Mouse (Mus musculus) lung, embryonic 16.5 days (tissue): ENCODE results near the gene Map10. TPM values are rescaled to one million over a fixed set of nuclear protein-coding genes. Genes with fewer than 3 reads are reported as not detected.

Experiments used
- ATAC-seq: fragments of 200-750 bp; cut with Nextera tagmentation; 2 replicates; pipeline ENCODE4 v1.8.0; 2017; ENCODE audit warnings: low read depth, mild to moderate bottlenecking, moderate library complexity
- H3K27ac ChIP-seq: fragments of 300-500 bp; sonication (generic); 2 replicates; pipeline ENCODE4 v1.5.1; 2014; ENCODE audit warnings: mild to moderate bottlenecking, control low read depth, low read length
- H3K27me3 ChIP-seq: fragments of 300-500 bp; sonication (generic); 2 replicates; pipeline ENCODE4 v1.6.1; 2014; ENCODE audit warnings: low read depth, low read length, mixed read lengths; ENCODE audit not compliant: control insufficient read depth, insufficient read depth
- H3K36me3 ChIP-seq: fragments of 300-500 bp; sonication (generic); 2 replicates; pipeline ENCODE4 v1.6.1; 2014; ENCODE audit warnings: low read length; ENCODE audit not compliant: control insufficient read depth, insufficient read depth
- H3K4me1 ChIP-seq: fragments of 300-500 bp; sonication (generic); replicated peaks from 2 replicates; pipeline ENCODE4 v1.6.1; 2014; ENCODE audit warnings: low read length, mixed read lengths; ENCODE audit not compliant: control insufficient read depth, insufficient read depth
- H3K4me2 ChIP-seq: fragments of 300-500 bp; sonication (generic); 2 replicates; pipeline ENCODE4 v1.6.1; 2014; ENCODE audit warnings: low read depth, low read length, control low read depth
- H3K4me3 ChIP-seq: fragments of 300-500 bp; sonication (generic); 2 replicates; pipeline ENCODE4 v1.5.1; 2014; ENCODE audit warnings: mild to moderate bottlenecking, low read length, control low read depth
- H3K9ac ChIP-seq: fragments of 300-500 bp; sonication (generic); 2 replicates; pipeline ENCODE4 v1.6.1; 2014; ENCODE audit warnings: low read length, control low read depth
- H3K9me3 ChIP-seq: fragments of 300-500 bp; sonication (generic); 2 replicates; pipeline ENCODE4 v1.6.1; 2016; ENCODE audit warnings: low read length; ENCODE audit not compliant: control insufficient read depth
- WGBS: fragments of 180-500 bp; shearing (Covaris S2); extraction: QIAGEN DNeasy Blood & Tissue Kit; methylation state at CpG from one replicate; pipeline ENCODE4 v1.1.7; 2014; 5-methylcytosine and 5-hydroxymethylcytosine counted together
- polyA plus RNA-seq: library from polyadenylated mRNA; unstranded; fragments of >200 nt; fragmentation: Nextera tagmentation; extraction: Ambion mirVana; gene quantifications from 2 replicates; pipeline ENCODE4 v1.2.1, GENCODE M21; 2015

The Map10 gene
- polyA plus RNA-seq, 1 experiment from 2014 or later: 6.8 TPM

DNA sequence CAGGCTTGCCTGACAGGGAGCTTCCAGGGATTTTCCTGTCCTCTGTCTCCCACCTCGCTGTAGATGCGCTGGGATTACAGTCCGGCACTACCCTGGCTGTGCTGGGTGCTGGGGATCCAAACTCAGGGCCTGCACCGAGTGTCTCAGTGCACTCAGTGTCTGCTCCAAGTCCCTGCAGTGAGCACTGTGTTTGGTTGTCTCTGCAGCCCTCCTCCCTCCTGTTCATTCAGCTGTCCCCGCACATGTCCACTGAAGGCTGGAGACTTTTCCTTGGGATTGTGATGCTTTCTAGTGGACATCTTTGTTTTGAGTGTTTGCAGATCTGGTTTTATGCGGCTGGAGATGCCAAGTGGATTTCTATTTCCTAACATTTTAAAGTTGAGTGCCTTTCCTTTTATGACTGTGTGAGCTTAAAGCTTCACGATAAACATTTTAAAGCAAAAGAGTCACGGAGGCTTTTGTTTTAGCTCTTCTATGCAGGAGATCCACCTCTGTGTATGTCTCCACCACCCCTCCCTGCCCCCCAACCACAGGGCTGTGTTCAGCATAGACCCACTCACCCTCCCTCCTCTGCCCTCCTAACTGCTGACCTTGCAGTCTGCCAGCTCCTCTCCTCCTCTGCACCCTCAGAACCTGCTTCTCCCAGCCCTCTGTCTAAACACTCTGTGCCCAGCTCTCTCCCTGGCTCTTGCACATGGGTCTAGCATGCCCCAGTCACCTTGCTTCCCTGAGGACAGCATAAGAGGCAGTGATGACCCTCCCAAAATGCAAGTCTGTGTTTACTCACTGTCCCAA, 9.4 kb downstream of the Map10 start:
- ATAC-seq: no peak
- Histone ChIP-seq H3K9ac (no peak overlapping the region), H3K4me1 (no peaks in the 10 kb centered on the region), H3K4me3 (no peak overlapping the region), H3K27ac (no peak overlapping the region), H3K9me3 (no peaks in the 10 kb centered on the region), H3K27me3 (no peaks in the 10 kb centered on the region), H3K4me2 (no peak overlapping the region), H3K36me3 (no peaks in the 10 kb centered on the region)
- 70% methylated on average over 8 of the region's 8 CpGs for WGBS

GRCm38 (mm10) chr8:125680851-125681408, 11.3 kb downstream of the Map10 start:
- WGBS: 41% methylated on average over 8 of the region's 8 CpGs

DNA sequence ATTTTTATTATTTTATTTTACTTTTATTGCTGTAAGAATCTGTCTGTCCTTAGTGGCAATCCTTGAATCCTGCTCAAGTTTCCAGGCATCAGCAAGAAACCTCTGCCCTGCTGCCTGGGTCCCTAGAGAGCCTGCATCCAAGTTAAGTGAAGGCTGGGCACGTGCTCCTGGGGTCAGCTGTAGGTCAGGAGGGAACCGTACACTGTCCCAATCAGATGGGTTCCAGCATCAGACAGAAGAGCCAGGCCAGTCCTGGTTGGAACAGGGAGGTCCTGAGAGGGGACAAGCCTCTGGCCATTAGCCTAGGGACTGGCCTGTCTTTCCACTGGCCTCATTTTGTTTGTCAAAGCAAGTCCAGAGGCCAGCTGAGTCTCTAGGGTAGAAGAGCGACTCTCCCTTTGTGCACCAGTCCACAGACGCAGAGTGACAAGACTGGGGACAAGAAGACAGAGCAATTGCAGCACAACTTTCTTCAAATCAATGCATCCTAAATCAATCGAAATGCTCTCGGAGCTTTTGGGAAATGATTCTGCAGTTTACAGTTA, 15.7 kb downstream of the Map10 start:
- H3K9me3 ChIP-seq: no peaks in the 10 kb centered on the region
- H3K27me3 ChIP-seq: no peaks in the 10 kb centered on the region
- ATAC-seq: no peak
- no peaks in the 10 kb centered on the region for H3K36me3 ChIP-seq
- H3K27ac ChIP-seq: no peak overlapping the region
- no peak overlapping the region for H3K4me2 ChIP-seq
- no peak overlapping the region for H3K9ac ChIP-seq
- WGBS: 56% methylated on average over 6 of the region's 6 CpGs
- H3K4me3 ChIP-seq: no peak overlapping the region
- no peaks in the 10 kb centered on the region for H3K4me1 ChIP-seq

More at GRCm38 (mm10) chr8:125680851-125681408, 11.3 kb downstream of the Map10 start:
- no peak for ATAC-seq
- Histone ChIP-seq H3K9ac (no peak overlapping the region), H3K4me1 (no peaks in the 10 kb centered on the region), H3K27ac (no peak overlapping the region), H3K27me3 (no peaks in the 10 kb centered on the region), H3K4me3 (no peak overlapping the region), H3K4me2 (no peak overlapping the region), H3K9me3 (no peaks in the 10 kb centered on the region), H3K36me3 (no peaks in the 10 kb centered on the region)

DNA sequence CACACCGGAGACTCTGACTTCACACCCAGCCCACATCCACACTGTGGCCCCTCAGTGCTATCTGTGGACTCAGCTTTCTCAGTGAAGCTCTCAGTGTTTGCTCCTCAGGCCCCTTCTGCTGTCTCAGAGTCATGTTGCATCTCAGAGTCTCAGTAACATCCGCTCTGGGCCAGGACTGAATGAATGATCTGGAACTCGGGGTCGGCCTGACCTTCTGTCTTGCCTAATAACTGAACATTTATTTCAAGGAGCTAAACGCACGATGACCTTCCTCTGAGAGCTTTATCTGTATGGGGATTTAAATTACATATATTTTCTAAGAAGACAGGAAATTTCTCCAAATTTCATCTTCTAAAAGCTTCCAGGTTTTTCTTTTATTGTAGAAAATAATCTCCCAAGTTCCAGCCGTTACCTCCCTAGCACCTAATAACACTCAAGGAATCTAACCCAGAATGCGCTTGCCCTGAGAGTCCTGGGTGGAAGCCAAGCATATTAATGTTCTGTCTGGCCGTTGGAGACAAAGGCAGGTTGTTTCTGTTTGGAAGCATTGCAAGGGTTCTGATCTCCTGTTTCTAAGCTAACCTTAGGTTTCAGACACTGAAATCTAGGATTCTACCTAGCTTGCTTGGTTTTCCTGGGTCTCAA, 16.7 kb downstream of the Map10 start:
- H3K4me2 ChIP-seq: no peak overlapping the region

GRCm38 (mm10) chr8:125690166-125690915, 20.7 kb downstream of the Map10 start:
- H3K27me3 ChIP-seq: no peaks in the 10 kb centered on the region
- no peak overlapping the region for H3K27ac ChIP-seq
- WGBS: 76% methylated on average over 15 of the region's 15 CpGs
- no peak overlapping the region for H3K4me2 ChIP-seq
- no peak overlapping the region for H3K9ac ChIP-seq
- H3K4me3 ChIP-seq: no peak overlapping the region
- H3K4me1 ChIP-seq: no peaks in the 10 kb centered on the region
- no peak for ATAC-seq
- H3K9me3 ChIP-seq: no peaks in the 10 kb centered on the region
- no peaks in the 10 kb centered on the region for H3K36me3 ChIP-seq

More for the DNA sequence above, 16.7 kb downstream of the Map10 start:
- H3K9me3 ChIP-seq: no peaks in the 10 kb centered on the region
- ATAC-seq: no peak
- H3K4me1 ChIP-seq: no peaks in the 10 kb centered on the region
- H3K36me3 ChIP-seq: no peaks in the 10 kb centered on the region
- no peak overlapping the region for H3K4me3 ChIP-seq
- 39% methylated on average over 9 of the region's 9 CpGs for WGBS
- no peak overlapping the region for H3K9ac ChIP-seq
- no peak overlapping the region for H3K27ac ChIP-seq
- H3K27me3 ChIP-seq: no peaks in the 10 kb centered on the region

- Histone ChIP-seq H3K9ac (no peak overlapping the region), H3K4me3 (no peak overlapping the region), H3K4me1 (no peaks in the 10 kb centered on the region), H3K9me3 (no peaks in the 10 kb centered on the region), H3K27ac (no peak overlapping the region), H3K36me3 (no peaks in the 10 kb centered on the region), H3K4me2 (no peak overlapping the region), H3K27me3 (no peaks in the 10 kb centered on the region)
- WGBS: 83% methylated on average over 3 of the region's 3 CpGs
- no peak for ATAC-seq
These were observed 21.3 kb downstream of the Map10 start for GRCm38 (mm10) chr8:125690961-125691360.

- no peaks in the 10 kb centered on the region for H3K9me3 ChIP-seq
- no peak overlapping the region for H3K4me2 ChIP-seq
- no peak overlapping the region for H3K4me3 ChIP-seq
- 44% methylated on average over 5 of the region's 5 CpGs for WGBS
- no peaks in the 10 kb centered on the region for H3K27me3 ChIP-seq
- H3K9ac ChIP-seq: no peak overlapping the region
- ATAC-seq: no peak
- no peaks in the 10 kb centered on the region for H3K4me1 ChIP-seq
- no peaks in the 10 kb centered on the region for H3K36me3 ChIP-seq
- no peak overlapping the region for H3K27ac ChIP-seq
These were observed 22.8 kb downstream of the Map10 start for GRCm38 (mm10) chr8:125692447-125692846.

DNA sequence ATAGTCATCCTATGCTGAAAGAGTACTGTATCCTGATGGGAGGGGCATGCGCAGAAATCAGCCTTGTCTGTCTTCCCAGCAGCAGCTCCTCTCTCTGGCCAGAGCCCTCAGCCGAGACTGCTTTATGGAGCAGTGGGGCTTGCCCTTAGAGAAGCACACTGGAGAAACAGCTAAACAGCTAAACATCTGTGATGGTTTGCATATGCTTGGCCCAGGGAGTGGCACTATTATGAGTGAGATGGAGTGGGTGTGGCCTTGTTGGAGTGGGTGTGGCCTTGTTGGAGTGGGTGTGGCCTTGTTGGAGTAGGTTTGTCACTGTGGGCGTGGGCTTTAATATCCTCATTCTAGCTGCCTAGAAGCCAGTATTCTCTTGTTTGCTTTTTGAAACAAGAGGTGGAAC, 23.6 kb downstream of the Map10 start:
- Histone ChIP-seq H3K9ac (no peak overlapping the region), H3K36me3 (no peaks in the 10 kb centered on the region), H3K4me1 (no peaks in the 10 kb centered on the region), H3K4me2 (no peak overlapping the region), H3K27ac (no peak overlapping the region), H3K4me3 (no peak overlapping the region), H3K9me3 (no peaks in the 10 kb centered on the region), H3K27me3 (no peaks in the 10 kb centered on the region)
- WGBS: 70% methylated on average over 3 of the region's 3 CpGs
- ATAC-seq: no peak; the same call in 1 of the 2 replicates

DNA sequence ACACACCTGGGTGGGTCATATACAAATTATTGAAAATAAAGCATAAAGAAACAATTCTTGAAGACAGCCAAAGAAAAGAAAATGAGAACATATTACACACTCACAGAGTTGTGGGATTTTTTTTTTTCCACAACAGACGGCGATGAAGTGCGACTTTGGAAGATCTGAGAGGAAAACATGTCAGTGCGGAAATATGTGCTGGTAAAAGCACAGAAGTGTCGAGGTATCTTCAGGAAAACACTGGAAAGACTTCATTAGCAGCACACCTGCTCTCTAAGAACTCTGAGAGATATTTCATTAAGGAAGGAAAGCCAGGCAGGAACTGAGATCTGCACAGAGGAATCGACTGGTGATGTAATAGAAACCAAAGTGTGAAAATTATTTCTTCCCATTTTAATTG, 26.3 kb downstream of the Map10 start:
- Histone ChIP-seq H3K27ac (no peak overlapping the region), H3K9me3 (no peaks in the 10 kb centered on the region; the same call in 1 of the 2 replicates), H3K27me3 (no peaks in the 10 kb centered on the region), H3K36me3 (no peaks in the 10 kb centered on the region), H3K4me3 (no peak overlapping the region), H3K4me2 (no peak overlapping the region), H3K9ac (no peak overlapping the region), H3K4me1 (no peaks in the 10 kb centered on the region)
- no peak for ATAC-seq
- 82% methylated on average over 6 of the region's 6 CpGs for WGBS
